Mouse (Mus musculus): ENCODE data around the gene Cilp. TPM values are rescaled to one million over a fixed set of nuclear protein-coding genes. Genes with fewer than 3 reads are reported as not detected.
A peak's percentile ranks its signal among the peaks of the same experiment; 100 is the strongest.
"Not testable (repeated sequence)": the region's sequence is repeated elsewhere in the genome, so short reads cannot be mapped to it uniquely, and the experiment has no call there.

The Cilp gene
- polyA plus RNA-seq, 1 experiment from 2014 or later: 0.15 TPM

- not testable (repeated sequence) for H3K4me1 ChIP-seq; H3K27ac ChIP-seq (replicated peaks); H3K36me3 ChIP-seq (replicated peaks); H3K27me3 ChIP-seq (replicated peaks; ENCODE audit: low read depth, poor library complexity, severe bottlenecking); H3K4me3 ChIP-seq; DNase-seq (ENCODE audit: low spot score); H3K9me3 ChIP-seq
- 88% methylated on average over 5 of the region's 5 CpGs for whole genome bisulfite sequencing
Observed at GRCm38 (mm10) chr9:65288252-65288651, 23.3 kb downstream of the Cilp start.

- no peaks in the 10 kb centered on the region for H3K36me3 ChIP-seq (replicated peaks)
- 90% methylated on average over 4 of the region's 4 CpGs for WGBS
- no peak overlapping the region for H3K4me3 ChIP-seq
- no peak for DNase-seq (ENCODE audit: low spot score)
- H3K27ac ChIP-seq (replicated peaks): no peak overlapping the region
- H3K27me3 ChIP-seq (replicated peaks; ENCODE audit: low read depth, poor library complexity, severe bottlenecking): no peaks in the 10 kb centered on the region
- peaks cover 10% of the 10 kb centered on the region for H3K4me1 ChIP-seq
- no peaks in the 10 kb centered on the region for H3K9me3 ChIP-seq
Observed at GRCm38 (mm10) chr9:65289988-65290387, 25.0 kb downstream of the Cilp start.

GRCm38 (mm10) chr9:65292421-65292820, 27.4 kb downstream of the Cilp start:
- WGBS: 90% methylated on average over 3 of the region's 3 CpGs

GRCm38 (mm10) chr9:65293119-65293518, 28.1 kb downstream of the Cilp start:
- no peaks in the 10 kb centered on the region for H3K27me3 ChIP-seq (replicated peaks; ENCODE audit: low read depth, poor library complexity, severe bottlenecking)
- WGBS: 40% methylated on average over 5 of the region's 5 CpGs
- H3K9me3 ChIP-seq: no peaks in the 10 kb centered on the region
- peaks cover 15% of the 10 kb centered on the region for H3K36me3 ChIP-seq (replicated peaks)
- H3K4me1 ChIP-seq: peaks cover 21% of the 10 kb centered on the region
- DNase-seq (ENCODE audit: low spot score): no peak
- peak overlapping the region; percentile 97 for H3K4me3 ChIP-seq
- peak overlapping the region; percentile 93 for H3K27ac ChIP-seq (replicated peaks)

More at GRCm38 (mm10) chr9:65292421-65292820, 27.4 kb downstream of the Cilp start:
- no peak overlapping the region for H3K27ac ChIP-seq (replicated peaks)
- DNase-seq (ENCODE audit: low spot score): no peak
- H3K27me3 ChIP-seq (replicated peaks; ENCODE audit: low read depth, poor library complexity, severe bottlenecking): no peaks in the 10 kb centered on the region
- no peak overlapping the region for H3K4me3 ChIP-seq
- peaks cover 8% of the 10 kb centered on the region for H3K36me3 ChIP-seq (replicated peaks)
- H3K9me3 ChIP-seq: no peaks in the 10 kb centered on the region
- peaks cover 21% of the 10 kb centered on the region for H3K4me1 ChIP-seq

GRCm38 (mm10) chr9:65293580-65293972, 28.6 kb downstream of the Cilp start:
- Histone ChIP-seq H3K4me3 (peak overlapping the region; percentile 97), H3K36me3 (replicated peaks) (peaks cover 15% of the 10 kb centered on the region), H3K4me1 (peaks cover 21% of the 10 kb centered on the region), H3K27ac (replicated peaks) (peak overlapping the region; percentile 93), H3K27me3 (replicated peaks; ENCODE audit: low read depth, poor library complexity, severe bottlenecking) (no peaks in the 10 kb centered on the region), H3K9me3 (no peaks in the 10 kb centered on the region)
- DNase-seq (ENCODE audit: low spot score): peak; percentile 23
- under 1% methylated on average over 9 of the region's 9 CpGs for WGBS

GRCm38 (mm10) chr9:65293973-65294715, 29.2 kb downstream of the Cilp start, which contains the start of gene Clpx:
TSS of gene Clpx (plus strand) at chr9:65294260.
- Histone ChIP-seq H3K4me3 (peak within 1 kb of the TSS; percentile 97), H3K36me3 (replicated peaks) (peaks cover 15% of the 10 kb centered on the region), H3K27me3 (replicated peaks; ENCODE audit: low read depth, poor library complexity, severe bottlenecking) (no peaks in the 10 kb centered on the region), H3K9me3 (no peaks in the 10 kb centered on the region), H3K27ac (replicated peaks) (peak within 1 kb of the TSS; percentile 93), H3K4me1 (peaks cover 21% of the 10 kb centered on the region)
- DNase-seq (ENCODE audit: low spot score): peak; percentile 100
- under 1% methylated on average over 71 of the region's 71 CpGs for WGBS

- Histone ChIP-seq H3K4me1 (peaks cover 21% of the 10 kb centered on the region), H3K27ac (replicated peaks) (peak overlapping the region; percentile 93), H3K27me3 (replicated peaks; ENCODE audit: low read depth, poor library complexity, severe bottlenecking) (no peaks in the 10 kb centered on the region), H3K9me3 (no peaks in the 10 kb centered on the region), H3K4me3 (peak overlapping the region; percentile 97), H3K36me3 (replicated peaks) (peaks cover 19% of the 10 kb centered on the region)
- DNase-seq (ENCODE audit: low spot score): no peak
- 5% methylated on average over 28 of the region's 28 CpGs for WGBS
Observed at GRCm38 (mm10) chr9:65294716-65295378, 29.9 kb downstream of the Cilp start.

- Histone ChIP-seq H3K4me1 (peaks cover 21% of the 10 kb centered on the region), H3K27ac (replicated peaks) (no peak overlapping the region), H3K36me3 (replicated peaks) (peaks cover 41% of the 10 kb centered on the region), H3K9me3 (no peaks in the 10 kb centered on the region), H3K4me3 (no peak overlapping the region), H3K27me3 (replicated peaks; ENCODE audit: low read depth, poor library complexity, severe bottlenecking) (no peaks in the 10 kb centered on the region)
- no peak for DNase-seq (ENCODE audit: low spot score)
- 97% methylated on average over 2 of the region's 2 CpGs for WGBS
Observed at GRCm38 (mm10) chr9:65297056-65297455, 32.1 kb downstream of the Cilp start.

GRCm38 (mm10) chr9:65298761-65299160, 33.8 kb downstream of the Cilp start:
- Histone ChIP-seq H3K4me3 (no peak overlapping the region), H3K36me3 (replicated peaks) (peaks cover 58% of the 10 kb centered on the region), H3K4me1 (peaks cover 13% of the 10 kb centered on the region), H3K27me3 (replicated peaks; ENCODE audit: low read depth, poor library complexity, severe bottlenecking) (no peaks in the 10 kb centered on the region), H3K27ac (replicated peaks) (no peak overlapping the region), H3K9me3 (no peaks in the 10 kb centered on the region)
- 88% methylated on average over 3 of the region's 3 CpGs for WGBS
- DNase-seq (ENCODE audit: low spot score): no peak

GRCm38 (mm10) chr9:65299650-65300049, 34.7 kb downstream of the Cilp start:
- Histone ChIP-seq H3K27ac (replicated peaks) (no peak overlapping the region), H3K9me3 (no peaks in the 10 kb centered on the region), H3K4me3 (no peak overlapping the region), H3K4me1 (peaks cover 13% of the 10 kb centered on the region), H3K36me3 (replicated peaks) (peaks cover 67% of the 10 kb centered on the region), H3K27me3 (replicated peaks; ENCODE audit: low read depth, poor library complexity, severe bottlenecking) (no peaks in the 10 kb centered on the region)
- no peak for DNase-seq (ENCODE audit: low spot score)
- WGBS: 95% methylated on average over 7 of the region's 7 CpGs

GRCm38 (mm10) chr9:65302327-65302983, 37.5 kb downstream of the Cilp start:
- no peak overlapping the region for H3K27ac ChIP-seq (replicated peaks)
- DNase-seq (ENCODE audit: low spot score): no peak
- H3K27me3 ChIP-seq (replicated peaks; ENCODE audit: low read depth, poor library complexity, severe bottlenecking): no peaks in the 10 kb centered on the region
- H3K9me3 ChIP-seq: no peaks in the 10 kb centered on the region
- no peaks in the 10 kb centered on the region for H3K4me1 ChIP-seq
- H3K4me3 ChIP-seq: no peak overlapping the region
- peaks cover 85% of the 10 kb centered on the region for H3K36me3 ChIP-seq (replicated peaks)
- 94% methylated on average over 4 of the region's 4 CpGs for WGBS

GRCm38 (mm10) chr9:65303586-65303985, 38.6 kb downstream of the Cilp start:
- Histone ChIP-seq H3K4me1 (no peaks in the 10 kb centered on the region), H3K27me3 (replicated peaks; ENCODE audit: low read depth, poor library complexity, severe bottlenecking) (no peaks in the 10 kb centered on the region), H3K4me3 (no peak overlapping the region), H3K36me3 (replicated peaks) (peaks cover 88% of the 10 kb centered on the region), H3K9me3 (no peaks in the 10 kb centered on the region), H3K27ac (replicated peaks) (no peak overlapping the region)
- 94% methylated on average over 4 of the region's 4 CpGs for WGBS
- DNase-seq (ENCODE audit: low spot score): no peak
